Mouse (Mus musculus) spleen, adult 2 months (tissue): ENCODE data around the gene Mrps26. TPM values are rescaled to one million over a fixed set of nuclear protein-coding genes. Genes with fewer than 3 reads are reported as not detected.
"Not testable (repeated sequence)": the region's sequence is repeated elsewhere in the genome, so short reads cannot be mapped to it uniquely, and the experiment has no call there.

Experiments
- DNase-seq, 2 experiments: peaks; one replicate each; pipeline versions ENCODE4 v3.0.0 to v3.0.0-alpha.2; 2012 to 2021; ENCODE audit warnings: low spot score in 2 of 2, low read depth in 1 of 2
- H3K27ac ChIP-seq: fragments of 200-500 bp; 2 replicates; pipeline ENCODE4 v1.5.1; 2012; ENCODE audit warnings: low read length, inconsistent platforms; ENCODE audit not compliant: insufficient read depth
- H3K27me3 ChIP-seq: fragments of 200-500 bp; 2 replicates; pipeline ENCODE4 v1.6.1; 2012; ENCODE audit warnings: mild to moderate bottlenecking, moderate library complexity, low read length, inconsistent platforms; ENCODE audit not compliant: control insufficient read depth, insufficient read depth
- H3K36me3 ChIP-seq: fragments of 200-500 bp; 2 replicates; pipeline ENCODE4 v1.6.1; 2012; ENCODE audit warnings: mild to moderate bottlenecking, low read length, inconsistent platforms; ENCODE audit not compliant: control insufficient read depth, insufficient read depth
- H3K4me1 ChIP-seq: fragments of 200-500 bp; 2 replicates; pipeline ENCODE4 v1.6.1; 2011; ENCODE audit warnings: inconsistent platforms; ENCODE audit not compliant: control insufficient read depth, insufficient read depth, insufficient read length
- H3K4me3 ChIP-seq: fragments of 200-500 bp; 2 replicates; pipeline ENCODE4 v1.5.1; 2011; ENCODE audit warnings: mild to moderate bottlenecking, inconsistent platforms; ENCODE audit not compliant: insufficient read depth, insufficient read length; ENCODE audit errors: extremely low read depth
- CTCF ChIP-seq: fragments of 200-500 bp; IDR thresholded peaks from 2 replicates; pipeline ENCODE4 v1.5.1; 2011; ENCODE audit warnings: mild to moderate bottlenecking, inconsistent platforms; ENCODE audit not compliant: insufficient read depth, insufficient read length, insufficient replicate concordance; ENCODE audit errors: extremely low read depth
- POLR2A ChIP-seq: fragments of 200-500 bp; IDR thresholded peaks from 2 replicates; pipeline ENCODE4 v1.6.1; 2011; ENCODE audit warnings: low read depth, low read length, inconsistent platforms
- WGBS: fragments of 180-500 bp; shearing (Covaris S2); methylation state at CpG from one replicate; pipeline ENCODE4 v1.1.7; 2018; 5-methylcytosine and 5-hydroxymethylcytosine counted together
- polyA plus RNA-seq: library from polyadenylated mRNA; depleted of rRNA; stranded (reverse); fragments of >200 nt; gene quantifications from 2 replicates; pipeline ENCODE4 v1.2.3, GENCODE M21; 2012; rRNA removed

The Mrps26 gene
- polyA plus RNA-seq = 59.3 and 87.9 TPM in 2 replicates

- H3K27me3 ChIP-seq = no peaks in the 10 kb centered on the region
- peaks cover 3% of the 10 kb centered on the region; the same call in 1 of the 2 replicates for H3K36me3 ChIP-seq
- peak within 1 kb of the TSS; percentile 64 for H3K27ac ChIP-seq
- WGBS = under 1% methylated on average over 60 of the region's 61 CpGs
- TF ChIP-seq CTCF = no peak
- peak; percentile 62 for TF ChIP-seq POLR2A
- H3K4me1 ChIP-seq = peaks cover 8% of the 10 kb centered on the region; the same call in 1 of the 2 replicates
- peak within 1 kb of the TSS; percentile 84 for H3K4me3 ChIP-seq
- DNase-seq = peak; percentile 78 to 92
Observed at GRCm38 (mm10) chr2:130563212-130564055, at the start of gene Mrps26. Mrps26 (plus strand) TSS chr2:130563742.

DNA sequence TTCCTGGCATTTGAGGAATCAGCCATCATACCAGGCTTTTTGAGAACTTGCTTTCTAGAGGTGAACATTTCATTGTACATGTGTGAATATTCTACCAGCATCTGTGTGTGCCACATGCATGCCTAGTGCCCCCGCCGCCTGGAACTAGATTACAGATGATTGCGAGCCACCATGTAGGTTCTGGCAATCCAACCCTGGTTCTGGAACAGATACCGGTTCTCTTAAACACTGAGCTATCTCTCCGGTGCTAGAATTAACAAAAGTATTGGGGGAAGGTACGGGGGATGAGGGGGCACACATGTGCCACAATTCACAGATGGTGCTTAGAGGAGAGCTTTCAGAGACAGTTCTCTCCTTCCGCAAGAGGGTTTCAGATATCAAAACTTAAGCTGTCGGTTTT lies 49.6 kb upstream of the Mrps26 start:
- TF ChIP-seq CTCF = no peak
- TF ChIP-seq POLR2A = no peak
- Histone ChIP-seq H3K27ac (no peak overlapping the region), H3K4me3 (no peak overlapping the region), H3K36me3 (peaks cover 7% of the 10 kb centered on the region), H3K4me1 (no peaks in the 10 kb centered on the region), H3K27me3 (no peaks in the 10 kb centered on the region)
- no peak for DNase-seq
- 99% methylated on average over 8 of the region's 8 CpGs for WGBS

DNA sequence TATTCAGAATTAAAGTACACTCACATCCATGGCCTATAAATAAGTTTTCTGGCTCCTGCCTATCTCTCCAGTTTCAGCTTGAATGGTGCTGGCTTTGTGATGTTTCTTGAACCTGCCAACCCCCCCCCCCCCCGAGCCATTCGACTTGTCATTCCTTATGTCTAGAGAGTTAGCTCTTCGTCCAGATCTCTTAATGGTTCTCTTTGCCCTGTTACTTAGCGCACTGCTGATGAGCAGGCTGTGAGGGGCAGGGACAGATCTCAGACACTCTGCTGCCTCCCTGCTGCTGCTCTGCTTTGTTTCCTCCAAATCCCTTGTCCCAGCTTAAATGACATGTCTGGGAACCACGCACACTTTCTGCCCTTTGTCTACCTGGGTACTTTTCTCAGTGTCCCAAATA lies 47.8 kb upstream of the Mrps26 start:
- no peak overlapping the region for H3K4me3 ChIP-seq
- peaks cover 18% of the 10 kb centered on the region for H3K36me3 ChIP-seq
- 93% methylated on average over 5 of the region's 5 CpGs for WGBS
- DNase-seq = no peak
- no peak overlapping the region for H3K27ac ChIP-seq
- no peaks in the 10 kb centered on the region for H3K4me1 ChIP-seq
- TF ChIP-seq CTCF (no peak), POLR2A (no peak)
- H3K27me3 ChIP-seq = no peaks in the 10 kb centered on the region

DNA sequence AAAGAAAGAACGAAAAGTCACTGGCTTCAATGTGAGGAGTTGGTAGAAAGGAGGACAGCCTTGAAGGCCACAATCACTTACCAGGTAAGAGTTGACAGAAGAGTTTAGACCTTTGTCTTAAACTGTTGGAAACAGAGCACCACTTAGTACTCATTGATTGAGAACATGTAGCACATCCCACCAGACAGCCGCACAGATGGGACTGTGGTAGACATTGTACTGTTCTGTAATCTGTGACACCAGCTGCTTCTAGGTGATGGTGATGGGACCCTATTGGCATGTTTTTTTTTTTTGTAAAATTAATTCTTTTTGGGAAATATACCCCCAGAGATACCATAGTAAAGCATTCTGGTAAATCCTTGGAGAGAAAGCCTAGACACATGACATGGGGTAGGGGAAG lies 41.6 kb upstream of the Mrps26 start:
- DNase-seq = no peak
- TF ChIP-seq POLR2A = no peak
- TF ChIP-seq CTCF = no peak
- Histone ChIP-seq H3K27me3 (no peaks in the 10 kb centered on the region), H3K36me3 (peaks cover 20% of the 10 kb centered on the region), H3K4me1 (no peaks in the 10 kb centered on the region), H3K4me3 (no peak overlapping the region), H3K27ac (no peak overlapping the region)
- 97% methylated on average over 2 of the region's 2 CpGs for WGBS

GRCm38 (mm10) chr2:130525480-130525879 lies 38.1 kb upstream of the Mrps26 start:
- not testable (repeated sequence) for H3K36me3 ChIP-seq, H3K27ac ChIP-seq, DNase-seq, H3K4me1 ChIP-seq, H3K27me3 ChIP-seq, H3K4me3 ChIP-seq
- 79% methylated on average over 4 of the region's 4 CpGs for WGBS

DNA sequence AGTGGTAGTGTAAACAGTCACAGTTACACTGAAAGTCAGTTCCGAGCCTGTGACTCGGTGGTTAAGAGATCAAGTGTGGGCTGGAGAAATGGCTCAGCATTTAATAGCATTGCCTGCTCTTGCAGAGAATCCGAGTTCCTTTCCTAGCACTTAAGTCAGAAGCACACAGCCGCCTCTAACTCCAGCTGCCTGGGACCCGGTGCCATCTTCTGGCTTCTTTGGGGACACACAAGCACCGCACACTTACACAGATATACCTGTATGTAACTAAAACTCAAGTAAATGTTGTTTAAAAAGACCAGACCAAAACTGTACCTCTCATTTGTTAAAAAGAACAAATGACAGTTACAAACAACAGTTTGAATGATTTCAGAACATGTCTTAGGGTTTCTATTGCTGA lies 35.1 kb upstream of the Mrps26 start:
- no peaks in the 10 kb centered on the region for H3K4me1 ChIP-seq
- no peak overlapping the region for H3K27ac ChIP-seq
- H3K36me3 ChIP-seq = peaks cover 5% of the 10 kb centered on the region; the same call in 1 of the 2 replicates
- WGBS = 93% methylated on average over 6 of the region's 6 CpGs
- TF ChIP-seq POLR2A = no peak
- no peak for TF ChIP-seq CTCF
- H3K27me3 ChIP-seq = no peaks in the 10 kb centered on the region
- no peak overlapping the region for H3K4me3 ChIP-seq
- DNase-seq = no peak

- Histone ChIP-seq H3K4me1 (no peaks in the 10 kb centered on the region), H3K36me3 (peaks cover 9% of the 10 kb centered on the region), H3K4me3 (no peak overlapping the region), H3K27ac (no peak overlapping the region), H3K27me3 (no peaks in the 10 kb centered on the region)
- DNase-seq = no peak
- 78% methylated on average over 2 of the region's 2 CpGs for WGBS
- TF ChIP-seq CTCF (no peak), POLR2A (no peak)
Observed at GRCm38 (mm10) chr2:130529290-130529689, 34.3 kb upstream of the Mrps26 start.
